Mouse (Mus musculus) kidney, adult 9 months (tissue): ENCODE results near the gene Alkbh1.
"Not testable (repeated sequence)": the region's sequence is repeated elsewhere in the genome, so short reads cannot be mapped to it uniquely, and the experiment has no call there.

ENCODE experiments used
- DNase-seq: peaks from one replicate; pipeline ENCODE4 v3.0.0; 2022

Alkbh1 gene

GRCm38 (mm10) chr12:87443700-87444122 is at the start of gene Alkbh1, which contains the start of gene Slirp:
Gene Alkbh1 (minus strand): TSS chr12:87444017.
Gene Slirp (plus strand): TSS chr12:87443896.
- peak; percentile 94 for DNase-seq

GRCm38 (mm10) chr12:87488683-87489082 is 44.9 kb upstream of the Alkbh1 start:
- DNase-seq = not testable (repeated sequence)

- DNase-seq = not testable (repeated sequence)
Observed at GRCm38 (mm10) chr12:87482482-87482881, 38.7 kb upstream of the Alkbh1 start.

GRCm38 (mm10) chr12:87474756-87475155 is 30.9 kb upstream of the Alkbh1 start:
- DNase-seq = no peak

- DNase-seq = peak; percentile 97
Observed at GRCm38 (mm10) chr12:87471964-87472786, 28.4 kb upstream of the Alkbh1 start, which contains the start of gene Snw1. Gene Snw1 (minus strand): TSS chr12:87472274.

- DNase-seq = peak; percentile 64
Observed at GRCm38 (mm10) chr12:87471421-87471963, 27.7 kb upstream of the Alkbh1 start.

- no peak for DNase-seq
Observed at GRCm38 (mm10) chr12:87470263-87471136, 26.7 kb upstream of the Alkbh1 start.

- DNase-seq = no peak
Observed at GRCm38 (mm10) chr12:87464678-87465297, 21.0 kb upstream of the Alkbh1 start.

GRCm38 (mm10) chr12:87449456-87449855 is 5.6 kb upstream of the Alkbh1 start:
- DNase-seq = no peak

- DNase-seq = peak; percentile 70
Observed at GRCm38 (mm10) chr12:87444211-87444610, 394 bp upstream of the Alkbh1 start.

GRCm38 (mm10) chr12:87443115-87443699 is 610 bp downstream of the Alkbh1 start:
- DNase-seq = no peak

- DNase-seq = no peak
Observed at GRCm38 (mm10) chr12:87442177-87443114, 1.4 kb downstream of the Alkbh1 start.

- DNase-seq = no peak
Observed at GRCm38 (mm10) chr12:87428885-87429284, 14.9 kb downstream of the Alkbh1 start.

GRCm38 (mm10) chr12:87428295-87428694 is 15.5 kb downstream of the Alkbh1 start:
- DNase-seq = no peak

GRCm38 (mm10) chr12:87426354-87427031 is 17.3 kb downstream of the Alkbh1 start:
- no peak for DNase-seq

GRCm38 (mm10) chr12:87424516-87424915 is 19.3 kb downstream of the Alkbh1 start:
- no peak for DNase-seq

GRCm38 (mm10) chr12:87423700-87424099 is 20.1 kb downstream of the Alkbh1 start:
- no peak for DNase-seq

GRCm38 (mm10) chr12:87421708-87422507 is 21.9 kb downstream of the Alkbh1 start:
- DNase-seq = no peak

GRCm38 (mm10) chr12:87419974-87420485 is 23.8 kb downstream of the Alkbh1 start:
- no peak for DNase-seq
